Mouse (Mus musculus) neural tube, embryonic 14.5 days (tissue): ENCODE measurements at regions not wholly inside any gene's neighbourhood (a gene's known extent, or its start where the extent isn't known, plus 50 kb on each side); places are given as distances from the start of the nearest gene placed in this dataset.

Experiments used
- ATAC-seq: fragments of 200-750 bp; cut with Nextera tagmentation; 2 replicates; pipeline ENCODE4 v1.8.0; 2017; ENCODE audit warnings: low read depth, mild to moderate bottlenecking, moderate TSS enrichment, moderate library complexity
- H3K27ac ChIP-seq: fragments of 300-500 bp; sonication (generic); 2 replicates; pipeline ENCODE4 v1.5.1; 2014; ENCODE audit warnings: low read depth, mild to moderate bottlenecking, control low read depth, low read length, moderate library complexity, mixed read lengths
- H3K27me3 ChIP-seq: fragments of 300-500 bp; sonication (generic); 2 replicates; pipeline ENCODE4 v1.6.1; 2014; ENCODE audit warnings: low read length; ENCODE audit not compliant: control insufficient read depth, insufficient read depth
- H3K36me3 ChIP-seq: fragments of 300-500 bp; sonication (generic); 2 replicates; pipeline ENCODE4 v1.6.1; 2014; ENCODE audit warnings: low read length, mixed read lengths; ENCODE audit not compliant: control insufficient read depth, insufficient read depth
- H3K4me1 ChIP-seq: fragments of 300-500 bp; sonication (generic); 2 replicates; pipeline ENCODE4 v1.6.1; 2014; ENCODE audit warnings: low read length; ENCODE audit not compliant: control insufficient read depth, insufficient read depth
- H3K4me2 ChIP-seq: fragments of 300-500 bp; sonication (generic); 2 replicates; pipeline ENCODE4 v1.6.1; 2014; ENCODE audit warnings: mild to moderate bottlenecking, low read depth, low read length, control low read depth
- H3K4me3 ChIP-seq: fragments of 300-500 bp; sonication (generic); 2 replicates; pipeline ENCODE4 v1.5.1; 2014; ENCODE audit warnings: low read depth, low read length, control low read depth, mixed read lengths
- H3K9ac ChIP-seq: fragments of 300-500 bp; sonication (generic); replicated peaks from 2 replicates; pipeline ENCODE4 v1.6.1; 2014; ENCODE audit warnings: low read depth, mild to moderate bottlenecking, control low read depth, low read length, mixed read lengths
- H3K9me3 ChIP-seq: fragments of 300-500 bp; sonication (generic); 2 replicates; pipeline ENCODE4 v1.6.1; 2016; ENCODE audit warnings: low read length; ENCODE audit not compliant: control insufficient read depth
- WGBS: fragments of 180-500 bp; shearing (Covaris S2); extraction: QIAGEN DNeasy Blood & Tissue Kit; methylation state at CpG from one replicate; pipeline ENCODE4 v1.1.7; 2014; 5-methylcytosine and 5-hydroxymethylcytosine counted together

- no peak overlapping the region for H3K27ac ChIP-seq
These were observed 117.7 kb downstream of the Pah start for GRCm38 (mm10) chr10:87639339-87639738.

GRCm38 (mm10) chr10:87649091-87649490 lies 127.5 kb downstream of the Pah start:
- 9% methylated on average over 1 of the region's 1 CpGs for WGBS
- H3K27me3 ChIP-seq: no peaks in the 10 kb centered on the region
- no peaks in the 10 kb centered on the region for H3K9me3 ChIP-seq
- H3K4me1 ChIP-seq: no peaks in the 10 kb centered on the region
- H3K36me3 ChIP-seq: no peaks in the 10 kb centered on the region
- H3K4me3 ChIP-seq: no peak overlapping the region
- ATAC-seq: peak; percentile 31; the same call in 1 of the 2 replicates
- no peak overlapping the region for H3K27ac ChIP-seq
- H3K9ac ChIP-seq: no peak overlapping the region
- no peak overlapping the region for H3K4me2 ChIP-seq

More at GRCm38 (mm10) chr10:87639339-87639738, 117.7 kb downstream of the Pah start:
- no peaks in the 10 kb centered on the region for H3K4me1 ChIP-seq
- no peaks in the 10 kb centered on the region for H3K9me3 ChIP-seq
- no peak overlapping the region for H3K4me3 ChIP-seq
- no peak for ATAC-seq
- no peak overlapping the region for H3K4me2 ChIP-seq
- H3K36me3 ChIP-seq: no peaks in the 10 kb centered on the region
- no peak overlapping the region for H3K9ac ChIP-seq
- no peaks in the 10 kb centered on the region for H3K27me3 ChIP-seq
- WGBS: 86% methylated on average over 2 of the region's 2 CpGs

- no peak overlapping the region for H3K4me3 ChIP-seq
- no peak overlapping the region for H3K9ac ChIP-seq
- H3K4me2 ChIP-seq: no peak overlapping the region
- ATAC-seq: peak; percentile 51; the same call in 1 of the 2 replicates
- no peaks in the 10 kb centered on the region for H3K27me3 ChIP-seq
- no peaks in the 10 kb centered on the region for H3K9me3 ChIP-seq
- H3K4me1 ChIP-seq: no peaks in the 10 kb centered on the region
- 66% methylated on average over 8 of the region's 8 CpGs for WGBS
- no peaks in the 10 kb centered on the region for H3K36me3 ChIP-seq
- no peak overlapping the region for H3K27ac ChIP-seq
These were observed 130.6 kb downstream of the Pah start for GRCm38 (mm10) chr10:87652139-87652740.

- H3K4me2 ChIP-seq: no peak overlapping the region
- whole genome bisulfite sequencing: 89% methylated on average over 4 of the region's 4 CpGs
- H3K4me3 ChIP-seq: no peak overlapping the region
- H3K27me3 ChIP-seq: no peaks in the 10 kb centered on the region
- no peak overlapping the region for H3K27ac ChIP-seq
- no peaks in the 10 kb centered on the region for H3K9me3 ChIP-seq
- no peaks in the 10 kb centered on the region for H3K36me3 ChIP-seq
- H3K4me1 ChIP-seq: no peaks in the 10 kb centered on the region
- no peak for ATAC-seq
- no peak overlapping the region for H3K9ac ChIP-seq
These were observed 132.5 kb downstream of the Pah start for GRCm38 (mm10) chr10:87654112-87654511.

GRCm38 (mm10) chr10:87666020-87666718 lies 144.6 kb downstream of the Pah start:
- Histone ChIP-seq H3K27me3 (no peaks in the 10 kb centered on the region), H3K9ac (no peak overlapping the region), H3K36me3 (no peaks in the 10 kb centered on the region), H3K4me3 (no peak overlapping the region), H3K9me3 (no peaks in the 10 kb centered on the region), H3K4me2 (no peak overlapping the region), H3K27ac (0 out of 2 replicates have a peak overlapping the region, but pooled peaks have one; percentile 12), H3K4me1 (no peaks in the 10 kb centered on the region)
- 43% methylated on average over 9 of the region's 9 CpGs for WGBS
- peak; percentile 82 for ATAC-seq

- Histone ChIP-seq H3K9ac (no peak overlapping the region), H3K36me3 (no peaks in the 10 kb centered on the region), H3K27me3 (no peaks in the 10 kb centered on the region), H3K4me2 (no peak overlapping the region), H3K9me3 (no peaks in the 10 kb centered on the region), H3K4me1 (no peaks in the 10 kb centered on the region), H3K27ac (no peak overlapping the region), H3K4me3 (no peak overlapping the region)
- 75% methylated on average over 7 of the region's 7 CpGs for WGBS
- no peak for ATAC-seq
These were observed 145.3 kb downstream of the Pah start for GRCm38 (mm10) chr10:87666719-87667387.

GRCm38 (mm10) chr10:87667651-87668140 lies 146.1 kb downstream of the Pah start:
- no peak overlapping the region for H3K27ac ChIP-seq
- H3K27me3 ChIP-seq: no peaks in the 10 kb centered on the region
- no peak for ATAC-seq
- H3K36me3 ChIP-seq: no peaks in the 10 kb centered on the region
- 85% methylated on average over 10 of the region's 10 CpGs for WGBS
- no peaks in the 10 kb centered on the region for H3K9me3 ChIP-seq
- no peak overlapping the region for H3K4me2 ChIP-seq
- no peak overlapping the region for H3K9ac ChIP-seq
- H3K4me3 ChIP-seq: no peak overlapping the region
- no peaks in the 10 kb centered on the region for H3K4me1 ChIP-seq

GRCm38 (mm10) chr10:87674740-87675420 lies 153.3 kb downstream of the Pah start:
- ATAC-seq: no peak
- Histone ChIP-seq H3K36me3 (no peaks in the 10 kb centered on the region), H3K4me3 (no peak overlapping the region), H3K27ac (no peak overlapping the region), H3K9ac (no peak overlapping the region), H3K27me3 (no peaks in the 10 kb centered on the region), H3K4me2 (no peak overlapping the region), H3K4me1 (no peaks in the 10 kb centered on the region), H3K9me3 (no peaks in the 10 kb centered on the region)
- 80% methylated on average over 5 of the region's 5 CpGs for WGBS
